Mouse (Mus musculus) neutrophil, adult 5-6 weeks (primary cell): Measurements from ENCODE around the gene Ccdc63. TPM values are rescaled to one million over a fixed set of nuclear protein-coding genes. Genes with fewer than 3 reads are reported as not detected.

Experiments
- ATAC-seq: fragments of 151-379, 151-347 bp; 2 replicates; pipeline ENCODE4 v1.8.0; 2017; ENCODE audit warnings: mild to moderate bottlenecking, moderate TSS enrichment; ENCODE audit not compliant: insufficient number of reproducible peaks, poor library complexity, low FRiP score, severe bottlenecking; ENCODE audit errors: extremely low read depth
- total RNA-seq: library from RNA; stranded (forward); fragments of 200-1000 nt; gene quantifications from 2 replicates; pipeline ENCODE4 v1.2.3, GENCODE M21; 2017

The Ccdc63 gene
- total RNA-seq, 1 experiment from 2014 or later: 2.0 TPM

- ATAC-seq: no peak
These were observed 79.8 kb downstream of the Ccdc63 start for GRCm38 (mm10) chr5:122060767-122061333.

GRCm38 (mm10) chr5:122059060-122060017, 81.3 kb downstream of the Ccdc63 start:
- peak; percentile 20; the same call in 1 of the 2 replicates for ATAC-seq

Other genes starting within 250 kb of the Ccdc63 start
- under 0.01 TPM in 1 of 2 replicates, not detected in the other for gene Cux2, start 90.7 kb downstream of the Ccdc63 start, total RNA-seq
- 5.2 and 6.3 TPM in 2 replicates for gene Myl2, start 39.9 kb downstream of the Ccdc63 start, total RNA-seq
- gene Ppp1cc, start 17.5 kb upstream of the Ccdc63 start, total RNA-seq: 282 and 304 TPM in 2 replicates
- gene Hvcn1, start 66.0 kb upstream of the Ccdc63 start, total RNA-seq: 256 TPM in 2 replicates
- gene Tctn1, start 123.6 kb upstream of the Ccdc63 start, total RNA-seq: 27.6 and 39.9 TPM in 2 replicates
- 43.0 and 46.2 TPM in 2 replicates for gene Pptc7, start 143.5 kb upstream of the Ccdc63 start, total RNA-seq
- 13.3 and 14.2 TPM in 2 replicates for gene Rad9b, start 213.4 kb upstream of the Ccdc63 start, total RNA-seq
- 45.1 and 60.3 TPM in 2 replicates for gene Vps29, start 213.5 kb upstream of the Ccdc63 start, total RNA-seq
- 35.0 and 40.5 TPM in 2 replicates for gene Gpn3, start 231.1 kb upstream of the Ccdc63 start, total RNA-seq
- 9.3 and 12.1 TPM in 2 replicates for gene Fam216a, start 231.5 kb upstream of the Ccdc63 start, total RNA-seq